Mouse (Mus musculus) forebrain, embryonic 13.5 days (tissue): ENCODE results near the gene BC051019. TPM values are rescaled to one million over a fixed set of nuclear protein-coding genes. Genes with fewer than 3 reads are reported as not detected.

ENCODE experiments used
- ATAC-seq: fragments of 200-750 bp; cut with Nextera tagmentation; 2 replicates; pipeline ENCODE4 v1.8.0; 2017
- H3K27ac ChIP-seq: fragments of 300-500 bp; sonication (generic); 2 replicates; pipeline ENCODE4 v1.5.1; 2015; ENCODE audit warnings: inconsistent platforms, mild to moderate bottlenecking, moderate library complexity
- H3K27me3 ChIP-seq: fragments of 300-500 bp; sonication (generic); 2 replicates; pipeline ENCODE4 v1.6.1; 2015; ENCODE audit warnings: mild to moderate bottlenecking, inconsistent platforms
- H3K36me3 ChIP-seq: fragments of 300-500 bp; sonication (generic); 2 replicates; pipeline ENCODE4 v1.6.1; 2015; ENCODE audit warnings: mild to moderate bottlenecking, inconsistent platforms; ENCODE audit not compliant: poor library complexity, severe bottlenecking
- H3K4me1 ChIP-seq: fragments of 300-500 bp; sonication (generic); 2 replicates; pipeline ENCODE4 v1.6.1; 2015; ENCODE audit warnings: inconsistent platforms
- H3K4me2 ChIP-seq: fragments of 300-500 bp; sonication (generic); 2 replicates; pipeline ENCODE4 v1.6.1; 2015; ENCODE audit warnings: inconsistent platforms, mild to moderate bottlenecking, moderate library complexity
- H3K4me3 ChIP-seq: fragments of 300-500 bp; sonication (generic); 2 replicates; pipeline ENCODE4 v1.5.1; 2015; ENCODE audit warnings: mild to moderate bottlenecking, inconsistent platforms
- H3K9ac ChIP-seq: fragments of 300-500 bp; sonication (generic); 2 replicates; pipeline ENCODE4 v1.6.1; 2015; ENCODE audit warnings: mild to moderate bottlenecking, inconsistent platforms
- H3K9me3 ChIP-seq: fragments of 300-500 bp; sonication (generic); replicated peaks from 2 replicates; pipeline ENCODE4 v1.6.1; 2016; ENCODE audit warnings: inconsistent platforms
- WGBS: fragments of 180-500 bp; shearing (Covaris S2); methylation state at CpG from one replicate; pipeline ENCODE4 v1.1.7; 2015; 5-methylcytosine and 5-hydroxymethylcytosine counted together
- polyA plus RNA-seq: library from polyadenylated mRNA; unstranded; fragments of >200 nt; fragmentation: Nextera tagmentation; extraction: Ambion mirVana; gene quantifications from 2 replicates; pipeline ENCODE4 v1.2.1, GENCODE M21; 2015

The BC051019 gene
- polyA plus RNA-seq, 1 experiment from 2014 or later: 0.37 TPM

DNA sequence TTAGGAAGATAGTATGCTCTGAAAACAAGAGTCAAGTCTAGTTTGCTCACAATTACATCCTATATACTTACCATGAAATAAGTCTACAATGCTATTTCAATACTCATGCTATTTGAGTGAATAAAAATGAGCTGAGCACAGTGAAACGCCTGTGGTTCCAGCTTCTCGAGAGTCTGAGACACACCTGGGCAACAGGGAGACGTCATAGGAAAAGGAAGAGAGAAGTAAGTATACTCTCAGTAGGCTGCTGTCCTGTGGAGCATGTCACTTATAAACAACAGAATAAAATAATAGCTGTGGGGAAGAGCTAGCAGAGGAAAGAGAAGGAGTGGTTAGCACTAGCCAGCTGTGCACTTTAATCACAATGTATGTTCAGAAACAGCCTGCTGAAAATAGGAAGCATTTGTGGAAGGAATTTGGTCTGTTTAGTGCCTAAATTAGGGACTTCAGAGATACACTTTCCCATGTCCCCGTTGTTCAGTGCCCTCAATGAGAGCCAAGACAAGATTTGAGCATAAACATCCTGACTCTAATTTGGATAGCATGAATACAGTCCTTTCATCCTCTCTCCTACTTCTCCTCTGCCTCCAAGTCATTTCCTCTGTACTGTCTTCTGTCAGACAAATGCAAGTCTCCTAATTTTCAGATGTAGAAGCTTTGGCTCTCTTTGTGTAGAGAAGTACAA, 48.6 kb downstream of the BC051019 start:
- H3K9ac ChIP-seq: no peak overlapping the region
- 73% methylated on average over 4 of the region's 4 CpGs for WGBS
- ATAC-seq: no peak

DNA sequence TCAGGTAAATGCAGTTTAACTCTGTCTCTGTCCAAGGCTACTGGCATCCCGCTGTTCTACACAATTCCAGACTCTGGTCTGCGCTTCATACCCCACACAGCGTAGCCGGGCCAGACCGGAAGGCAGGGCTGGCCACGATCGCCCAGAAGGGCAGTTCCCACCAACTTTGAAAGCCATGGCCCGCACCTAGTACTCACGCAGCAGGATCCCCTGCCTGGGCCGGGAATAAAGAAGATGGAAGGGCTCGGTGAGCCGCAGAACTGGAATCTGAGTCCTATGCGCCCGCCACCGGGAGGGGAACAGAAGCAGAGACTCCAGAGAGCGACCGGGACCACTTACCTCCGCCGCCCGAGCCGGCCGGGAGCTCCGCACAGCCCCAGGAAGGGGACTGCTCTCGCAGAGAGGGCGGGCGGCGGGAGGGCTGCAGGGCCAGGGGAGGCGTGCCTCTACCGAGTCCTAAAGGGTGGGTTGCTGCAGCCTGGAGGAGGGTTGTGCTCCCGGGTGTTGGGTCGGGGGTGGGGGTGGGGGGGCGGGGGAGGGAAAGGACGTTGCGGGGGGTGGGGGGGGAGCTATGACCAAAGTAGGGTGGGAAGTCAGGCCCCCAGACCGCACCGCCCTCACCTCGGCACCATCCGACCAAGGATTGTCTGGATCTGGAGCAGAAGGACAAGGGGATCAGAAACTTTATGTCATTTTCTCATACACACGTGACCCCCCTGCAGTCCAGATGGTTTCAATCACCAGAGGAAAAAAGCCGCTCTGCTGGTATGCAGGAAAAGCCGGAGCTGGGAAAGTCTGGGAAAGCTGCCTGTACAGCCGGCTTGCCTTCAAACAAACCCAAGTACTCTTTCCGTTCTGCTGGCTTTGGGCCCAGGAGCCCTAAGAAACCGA, 51.8 kb downstream of the BC051019 start:
- H3K27ac ChIP-seq: peak overlapping the region; percentile 45; the same call in 1 of the 2 replicates
- peak overlapping the region; percentile 79 for H3K4me2 ChIP-seq
- H3K9ac ChIP-seq: peak overlapping the region; percentile 68
- peak overlapping the region; percentile 56 for H3K4me3 ChIP-seq
- peaks cover 3% of the 10 kb centered on the region; the same call in 1 of the 2 replicates for H3K27me3 ChIP-seq
- no peaks in the 10 kb centered on the region for H3K9me3 ChIP-seq
- WGBS: under 1% methylated on average over 40 of the region's 44 CpGs
- peaks cover 11% of the 10 kb centered on the region for H3K4me1 ChIP-seq
- no peaks in the 10 kb centered on the region for H3K36me3 ChIP-seq
- ATAC-seq: peak; percentile 94

More for the DNA sequence above, 48.6 kb downstream of the BC051019 start:
- Histone ChIP-seq H3K4me1 (peaks cover 11% of the 10 kb centered on the region), H3K4me3 (no peak overlapping the region), H3K27me3 (peaks cover 3% of the 10 kb centered on the region; the same call in 1 of the 2 replicates), H3K27ac (no peak overlapping the region), H3K4me2 (no peak overlapping the region), H3K9me3 (no peaks in the 10 kb centered on the region), H3K36me3 (no peaks in the 10 kb centered on the region)

DNA sequence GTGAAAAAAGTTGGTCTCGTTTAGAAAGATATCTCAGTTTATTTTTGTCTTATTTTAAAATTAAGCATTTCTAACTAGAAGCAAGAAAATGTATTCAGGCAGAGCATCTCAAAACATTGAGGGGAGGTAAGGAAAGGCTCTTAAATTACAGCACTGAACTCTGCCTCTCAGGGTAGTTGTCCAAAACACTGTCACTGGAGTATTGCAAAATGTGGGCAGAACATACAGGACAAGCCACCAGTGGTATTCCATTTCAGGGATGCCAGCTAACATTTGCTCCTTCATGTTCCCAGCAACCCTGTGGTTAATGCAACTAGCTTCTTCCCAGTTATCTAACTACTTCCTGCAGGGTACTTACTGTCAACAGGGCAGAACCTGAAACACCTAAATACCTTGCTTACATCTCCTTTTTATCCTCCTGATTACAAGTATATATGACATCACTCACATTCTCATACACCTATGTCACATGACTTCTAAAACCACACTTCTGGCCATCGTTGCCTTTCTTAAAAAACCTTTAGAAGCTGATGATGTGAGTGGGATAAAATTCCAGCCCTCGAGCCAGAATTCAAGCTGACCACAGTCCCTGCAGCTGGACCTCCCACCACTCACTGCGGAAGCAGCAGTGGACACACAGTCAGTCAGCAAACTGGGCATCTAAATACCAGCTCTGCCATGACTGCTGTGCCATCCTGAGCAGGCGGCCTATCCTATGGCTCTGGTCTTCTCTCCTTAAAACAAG, 54.1 kb downstream of the BC051019 start:
- 87% methylated on average over 5 of the region's 5 CpGs for WGBS
- Histone ChIP-seq H3K27ac (no peak overlapping the region), H3K27me3 (peaks cover 3% of the 10 kb centered on the region; the same call in 1 of the 2 replicates), H3K36me3 (no peaks in the 10 kb centered on the region), H3K4me1 (peaks cover 11% of the 10 kb centered on the region), H3K9me3 (no peaks in the 10 kb centered on the region), H3K4me3 (no peak overlapping the region), H3K9ac (no peak overlapping the region), H3K4me2 (no peak overlapping the region)
- no peak for ATAC-seq

DNA sequence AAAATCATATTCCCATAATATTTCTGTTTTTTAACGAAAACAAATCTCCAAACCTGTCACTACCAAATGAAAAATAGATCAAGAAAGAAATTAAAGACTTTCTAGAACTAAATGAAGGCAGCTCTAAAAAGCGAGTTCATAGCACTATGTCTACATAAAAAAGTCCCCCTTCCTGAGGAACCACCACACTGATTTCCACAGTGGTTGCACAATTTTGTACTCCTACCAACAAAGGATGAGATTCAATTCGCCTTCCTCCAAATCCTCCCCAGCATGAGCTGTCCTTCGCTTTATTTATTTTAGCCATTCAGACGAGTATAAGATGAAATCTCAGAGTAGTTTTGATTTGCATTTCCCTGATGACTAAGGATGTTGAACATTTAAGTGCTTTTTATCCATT, 57.0 kb downstream of the BC051019 start:
- no peak overlapping the region for H3K9ac ChIP-seq
- H3K9me3 ChIP-seq: no peaks in the 10 kb centered on the region
- H3K4me1 ChIP-seq: peaks cover 12% of the 10 kb centered on the region
- WGBS: 79% methylated on average over 5 of the region's 5 CpGs
- ATAC-seq: no peak
- no peak overlapping the region for H3K4me3 ChIP-seq
- H3K27ac ChIP-seq: no peak overlapping the region
- no peaks in the 10 kb centered on the region for H3K36me3 ChIP-seq
- no peak overlapping the region for H3K4me2 ChIP-seq
- peaks cover 3% of the 10 kb centered on the region; the same call in 1 of the 2 replicates for H3K27me3 ChIP-seq

DNA sequence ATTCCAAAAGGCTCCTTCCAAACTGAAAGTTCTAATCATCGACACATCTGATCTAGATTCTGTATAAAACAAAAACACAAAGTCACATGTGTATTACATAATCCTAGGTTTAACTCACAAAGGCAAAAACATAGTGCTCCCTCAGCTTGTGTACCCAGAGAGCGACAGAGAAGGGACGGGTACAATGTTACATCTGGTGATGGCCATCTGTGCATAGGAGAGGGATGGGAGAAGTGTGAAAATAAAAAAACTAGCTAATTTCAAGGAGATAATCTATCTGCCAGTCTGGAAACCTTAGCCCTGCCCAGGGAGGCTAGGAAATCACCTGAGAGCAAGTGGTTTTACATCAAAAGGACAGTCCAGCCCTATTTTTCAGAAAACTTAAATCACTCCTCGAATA, 61.0 kb downstream of the BC051019 start:
- no peak overlapping the region for H3K27ac ChIP-seq
- no peaks in the 10 kb centered on the region for H3K27me3 ChIP-seq
- no peak overlapping the region for H3K4me3 ChIP-seq
- H3K9ac ChIP-seq: no peak overlapping the region
- H3K9me3 ChIP-seq: no peaks in the 10 kb centered on the region
- no peaks in the 10 kb centered on the region for H3K36me3 ChIP-seq
- no peak overlapping the region for H3K4me2 ChIP-seq
- peaks cover 5% of the 10 kb centered on the region; the same call in 1 of the 2 replicates for H3K4me1 ChIP-seq
- WGBS: 62% methylated on average over 4 of the region's 4 CpGs
- ATAC-seq: no peak

Other genes starting within 250 kb of the BC051019 start
- 0.34 and 0.46 TPM in 2 replicates for gene Trim66, start 215.7 kb downstream of the BC051019 start, polyA plus RNA-seq
- 106 TPM in 2 replicates for gene Rpl27a, start 204.7 kb downstream of the BC051019 start, polyA plus RNA-seq
- gene St5, start 20.2 kb downstream of the BC051019 start, polyA plus RNA-seq: 12.0 and 13.0 TPM in 2 replicates
- gene Akip1, start 20.2 kb downstream of the BC051019 start, polyA plus RNA-seq: 17.0 and 18.1 TPM in 2 replicates
- not detected in 2 replicates for gene Ascl3, start 7.9 kb upstream of the BC051019 start, polyA plus RNA-seq
- 62.8 and 67.0 TPM in 2 replicates for gene Tmem9b, start 29.0 kb upstream of the BC051019 start, polyA plus RNA-seq
- gene Nrip3, start 58.2 kb upstream of the BC051019 start, polyA plus RNA-seq: 2.7 TPM in 2 replicates
- gene Scube2, start 141.8 kb upstream of the BC051019 start, polyA plus RNA-seq: 0.77 and 0.79 TPM in 2 replicates
- gene Dennd5a, start 236.6 kb upstream of the BC051019 start, polyA plus RNA-seq: 47.9 and 49.3 TPM in 2 replicates